Mouse (Mus musculus) MN1 (cell line): Measurements from ENCODE around the gene Cirbp.

ENCODE experiments used
- DNase-seq: peaks from one replicate; pipeline ENCODE4 v3.0.0-alpha.2; 2016; ENCODE audit warnings: low spot score

Cirbp gene

GRCm38 (mm10) chr10:80215048-80215772 lies 49.4 kb downstream of the Cirbp start:
- DNase-seq: no peak

- DNase-seq: no peak
Measured at GRCm38 (mm10) chr10:80220676-80221075, 54.9 kb downstream of the Cirbp start.
